Mouse (Mus musculus) testis, adult 2 months (tissue): ENCODE measurements around the gene Mrgpre.

Experiments used
- CTCF ChIP-seq: fragments of 200-500 bp; IDR thresholded peaks from 2 replicates; pipeline ENCODE4 v1.5.1; 2012; ENCODE audit warnings: low read depth, mild to moderate bottlenecking, inconsistent platforms, low read length, moderate library complexity; ENCODE audit not compliant: control insufficient read depth, insufficient read depth, insufficient replicate concordance
- POLR2A ChIP-seq: fragments of 200-500 bp; IDR thresholded peaks from 2 replicates; pipeline ENCODE4 v1.6.1; 2012; ENCODE audit warnings: low read depth, mild to moderate bottlenecking, inconsistent platforms, low read length, moderate library complexity; ENCODE audit not compliant: control insufficient read depth

DNA sequence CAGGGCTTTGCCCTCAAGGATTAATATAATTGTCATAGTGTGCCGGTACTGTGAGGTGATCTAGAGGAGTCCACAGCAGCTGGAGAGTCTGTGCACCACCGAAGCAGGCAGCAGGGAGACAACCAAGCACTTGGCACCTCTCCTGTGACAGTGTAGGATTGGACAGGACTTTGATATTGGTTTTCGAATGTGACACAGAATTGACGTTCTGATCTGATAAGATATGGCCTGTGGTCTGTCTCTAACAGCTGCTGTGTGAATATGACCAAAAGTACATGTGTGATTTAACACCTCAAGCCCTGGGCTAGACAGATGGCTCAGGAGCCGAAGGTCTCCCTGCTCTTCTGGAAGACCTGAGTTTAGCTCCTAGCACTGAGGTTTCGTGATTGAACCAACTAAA is 16.0 kb downstream of the Mrgpre start:
- TF ChIP-seq POLR2A = no peak
- no peak for TF ChIP-seq CTCF
